ENCODE assay signal across 11 mouse cellular contexts in the genomic region with DNA sequence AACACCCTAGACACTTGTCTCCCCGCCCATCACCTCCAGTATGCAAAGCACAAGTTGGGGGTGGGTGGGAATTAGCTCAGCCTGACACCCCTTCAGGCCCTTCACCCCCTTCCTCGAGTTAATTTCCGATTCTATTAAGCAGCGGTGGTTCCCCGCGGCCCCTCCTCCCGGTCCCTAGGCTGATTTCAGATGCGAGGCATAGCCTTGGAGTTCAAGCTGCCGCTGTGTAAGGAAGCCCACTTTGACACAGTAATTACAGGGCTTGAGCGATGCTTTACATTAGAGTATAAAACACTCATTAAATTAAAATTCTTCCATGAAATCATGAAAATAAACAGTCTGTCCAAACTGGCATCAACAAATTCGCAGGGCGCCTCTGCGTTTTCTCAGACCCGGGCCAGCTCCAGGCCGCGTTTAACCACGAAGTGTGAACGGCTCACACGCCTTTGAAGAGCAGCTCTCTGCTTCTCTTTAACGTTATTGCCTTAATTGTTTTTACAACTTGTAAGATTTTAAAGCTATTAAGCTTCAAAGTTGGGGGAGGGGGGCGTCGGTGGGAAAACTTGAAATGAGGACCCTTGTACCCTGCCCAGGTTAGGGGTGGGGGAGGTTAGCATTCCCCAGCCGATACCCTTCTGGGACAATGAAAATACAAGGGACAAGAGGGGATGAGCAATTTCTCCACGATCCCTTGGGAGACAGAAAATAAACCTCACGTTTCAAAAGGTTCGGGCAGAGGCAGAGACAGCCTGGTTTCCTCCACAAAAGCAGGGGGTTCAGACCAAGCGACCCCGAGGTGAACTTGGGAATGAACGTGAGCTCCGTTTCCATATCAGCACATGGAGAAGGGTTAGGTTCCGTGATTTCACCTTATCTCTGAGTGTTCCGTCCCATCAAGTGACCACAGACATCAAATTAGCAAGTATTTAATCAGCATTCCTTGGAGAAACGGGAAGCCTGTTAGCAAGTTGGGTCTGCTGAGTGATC.
A peak's percentile ranks its signal among the peaks of the same experiment; 100 is the strongest.
DNase-seq lines count a peak whose midpoint lies in the region; ATAC-seq lines count a peak whose summit lies in the region.
"Had no signal": no experiment of that assay in that cellular context is flagged by ENCODE, and none has a peak within 500 bp of the region (broad histone marks: within the 10 kb centered on the region; RNA-seq: fewer than 3 reads in every experiment).

No protein-coding gene starts in this region.

- peak; percentile 53; the same call in 1 of the 2 replicates for ATAC-seq in intestine, embryonic 14.5 days (replicated peaks; ENCODE audit: low FRiP score, low TSS enrichment, low read depth)
- no peak for ATAC-seq in intestine, embryonic 16.5 days
- ATAC-seq in hindbrain, embryonic 11.5 days (ENCODE audit: low FRiP score): peak; percentile 72
- ATAC-seq in midbrain, embryonic 16.5 days: peak; percentile 79

- no peak overlapping the region for H3K27ac ChIP-seq in intestine, embryonic 14.5 days (ENCODE audit: low read depth)
- H3K27ac ChIP-seq in intestine, embryonic 16.5 days (ENCODE audit: low read length): no peak overlapping the region
- H3K27ac ChIP-seq in hindbrain, embryonic 11.5 days (ENCODE audit: low read depth, low read length): no peak overlapping the region
- H3K27ac ChIP-seq in midbrain, embryonic 16.5 days (ENCODE audit: low read length): no peak overlapping the region
- H3K27ac ChIP-seq: liver, embryonic 13.5 days had no signal

- no peak for DNase-seq in intestine, embryonic 14.5 days (ENCODE audit: low spot score)
- peak; percentile 45 for DNase-seq in embryo, embryonic 9.5 days (ENCODE audit: extremely low spot score)
- peak; percentile 66 for DNase-seq in hindbrain, embryonic 11.5 days (ENCODE audit: low spot score)
- DNase-seq in thymus, postnatal 14 days: no peak
- DNase-seq in cerebellum, adult 8-10 months: no peak
- DNase-seq in right cerebral cortex, postnatal 36 days (ENCODE audit: low spot score in 2 of 2): no peak
- DNase-seq: adrenal gland, adult 8-10 months; kidney, adult 11 months; liver, embryonic 13.5 days had no signal

- H3K4me2 ChIP-seq in intestine, embryonic 14.5 days (ENCODE audit: low read length): peak overlapping the region; percentile 26
- no peak overlapping the region for H3K4me2 ChIP-seq in intestine, embryonic 16.5 days (ENCODE audit: low read depth, low read length)
- H3K4me2 ChIP-seq in hindbrain, embryonic 11.5 days (replicated peaks; ENCODE audit: low read depth, low read length): peak overlapping the region; percentile 20
- H3K4me2 ChIP-seq in midbrain, embryonic 16.5 days (ENCODE audit: low read length): peak overlapping the region; percentile 38
- H3K4me2 ChIP-seq: liver, embryonic 13.5 days had no signal

- H3K4me3 ChIP-seq in intestine, embryonic 14.5 days (ENCODE audit: low read depth, low read length): no peak overlapping the region
- H3K4me3 ChIP-seq in intestine, embryonic 16.5 days (ENCODE audit: low read length): no peak overlapping the region
- H3K4me3 ChIP-seq in hindbrain, embryonic 11.5 days (ENCODE audit: low read depth, low read length): no peak overlapping the region
- no peak overlapping the region for H3K4me3 ChIP-seq in midbrain, embryonic 16.5 days (ENCODE audit: low read depth, low read length)
- H3K4me3 ChIP-seq: liver, embryonic 13.5 days had no signal

- H3K9me3 ChIP-seq in intestine, embryonic 14.5 days (ENCODE audit: control insufficient read depth, low read length): no peaks in the 10 kb centered on the region
- H3K9me3 ChIP-seq in intestine, embryonic 16.5 days (ENCODE audit: control insufficient read depth, low read length): no peaks in the 10 kb centered on the region
- no peaks in the 10 kb centered on the region for H3K9me3 ChIP-seq in hindbrain, embryonic 11.5 days (ENCODE audit: control insufficient read depth, low read length)
- H3K9me3 ChIP-seq in midbrain, embryonic 16.5 days (replicated peaks; ENCODE audit: control insufficient read depth, low read length, poor library complexity, severe bottlenecking): no peaks in the 10 kb centered on the region
- H3K9me3 ChIP-seq: liver, embryonic 13.5 days had no signal

- peaks cover 7% of the 10 kb centered on the region for H3K4me1 ChIP-seq in intestine, embryonic 14.5 days (replicated peaks; ENCODE audit: control insufficient read depth, insufficient read depth, low read length)
- H3K4me1 ChIP-seq in intestine, embryonic 16.5 days (ENCODE audit: control insufficient read depth, insufficient read depth, low read length): no peaks in the 10 kb centered on the region; the same call in 1 of the 2 replicates
- no peaks in the 10 kb centered on the region for H3K4me1 ChIP-seq in hindbrain, embryonic 11.5 days (replicated peaks; ENCODE audit: control insufficient read depth, insufficient read depth, low read length)
- H3K4me1 ChIP-seq in midbrain, embryonic 16.5 days (ENCODE audit: control insufficient read depth, insufficient read depth, low read length): peaks cover 15% of the 10 kb centered on the region
- H3K4me1 ChIP-seq: liver, embryonic 13.5 days had no signal

- 7% methylated on average over 33 of the region's 33 CpGs for WGBS in intestine, embryonic 14.5 days
- 9% methylated on average over 33 of the region's 33 CpGs for WGBS in intestine, embryonic 16.5 days
- 13% methylated on average over 33 of the region's 33 CpGs for WGBS in hindbrain, embryonic 11.5 days
- 10% methylated on average over 33 of the region's 33 CpGs for WGBS in midbrain, embryonic 16.5 days

- H3K9ac ChIP-seq in intestine, embryonic 14.5 days (ENCODE audit: low read length): no peak overlapping the region
- no peak overlapping the region for H3K9ac ChIP-seq in intestine, embryonic 16.5 days (ENCODE audit: low read depth, low read length)
- H3K9ac ChIP-seq in hindbrain, embryonic 11.5 days (ENCODE audit: low read depth, low read length): no peak overlapping the region
- H3K9ac ChIP-seq in midbrain, embryonic 16.5 days (ENCODE audit: low read depth, low read length): no peak overlapping the region
- H3K9ac ChIP-seq: liver, embryonic 13.5 days had no signal

- H3K27me3 ChIP-seq in intestine, embryonic 14.5 days (replicated peaks; ENCODE audit: control insufficient read depth, insufficient read depth, low read length): peaks cover 15% of the 10 kb centered on the region; the same call in 1 of the 2 replicates
- H3K27me3 ChIP-seq in intestine, embryonic 16.5 days (replicated peaks; ENCODE audit: control insufficient read depth, insufficient read depth, low read length): peaks cover 15% of the 10 kb centered on the region; the same call in 1 of the 2 replicates
- peaks cover 4% of the 10 kb centered on the region for H3K27me3 ChIP-seq in hindbrain, embryonic 11.5 days (ENCODE audit: control insufficient read depth, insufficient read depth, low read length)
- no peaks in the 10 kb centered on the region for H3K27me3 ChIP-seq in midbrain, embryonic 16.5 days (ENCODE audit: control insufficient read depth, insufficient read depth, low read depth, low read length)

- no peaks in the 10 kb centered on the region for H3K36me3 ChIP-seq in intestine, embryonic 14.5 days (ENCODE audit: control insufficient read depth, insufficient read depth, low read length)
- no peaks in the 10 kb centered on the region for H3K36me3 ChIP-seq in intestine, embryonic 16.5 days (ENCODE audit: control insufficient read depth, insufficient read depth, low read length)
- no peaks in the 10 kb centered on the region for H3K36me3 ChIP-seq in hindbrain, embryonic 11.5 days (ENCODE audit: control insufficient read depth, insufficient read depth, low read length)
- H3K36me3 ChIP-seq in midbrain, embryonic 16.5 days (ENCODE audit: control insufficient read depth, insufficient read depth, low read length): no peaks in the 10 kb centered on the region
- H3K36me3 ChIP-seq: liver, embryonic 13.5 days had no signal

Comparison
In these comparisons a context has a peak if more than half of its experiments do, and no peak if none do; other contexts are left out.
1. DNase-seq: peak in embryo, embryonic 9.5 days (single experiment) and hindbrain, embryonic 11.5 days (single experiment); none in intestine, embryonic 14.5 days (single experiment), thymus, postnatal 14 days (single experiment), cerebellum, adult 8-10 months (single experiment) and right cerebral cortex, postnatal 36 days (0 of 2).